Mouse (Mus musculus) forebrain, embryonic 13.5 days (tissue): ENCODE results near the gene Kctd14. TPM values are rescaled to one million over a fixed set of nuclear protein-coding genes. Genes with fewer than 3 reads are reported as not detected.
"Not testable (repeated sequence)": the region's sequence is repeated elsewhere in the genome, so short reads cannot be mapped to it uniquely, and the experiment has no call there.

Experiments used
- ATAC-seq: fragments of 200-750 bp; cut with Nextera tagmentation; 2 replicates; pipeline ENCODE4 v1.8.0; 2017
- H3K27ac ChIP-seq: fragments of 300-500 bp; sonication (generic); 2 replicates; pipeline ENCODE4 v1.5.1; 2015; ENCODE audit warnings: inconsistent platforms, mild to moderate bottlenecking, moderate library complexity
- H3K27me3 ChIP-seq: fragments of 300-500 bp; sonication (generic); 2 replicates; pipeline ENCODE4 v1.6.1; 2015; ENCODE audit warnings: mild to moderate bottlenecking, inconsistent platforms
- H3K36me3 ChIP-seq: fragments of 300-500 bp; sonication (generic); 2 replicates; pipeline ENCODE4 v1.6.1; 2015; ENCODE audit warnings: mild to moderate bottlenecking, inconsistent platforms; ENCODE audit not compliant: poor library complexity, severe bottlenecking
- H3K4me1 ChIP-seq: fragments of 300-500 bp; sonication (generic); 2 replicates; pipeline ENCODE4 v1.6.1; 2015; ENCODE audit warnings: inconsistent platforms
- H3K4me2 ChIP-seq: fragments of 300-500 bp; sonication (generic); 2 replicates; pipeline ENCODE4 v1.6.1; 2015; ENCODE audit warnings: inconsistent platforms, mild to moderate bottlenecking, moderate library complexity
- H3K4me3 ChIP-seq: fragments of 300-500 bp; sonication (generic); 2 replicates; pipeline ENCODE4 v1.5.1; 2015; ENCODE audit warnings: mild to moderate bottlenecking, inconsistent platforms
- H3K9ac ChIP-seq: fragments of 300-500 bp; sonication (generic); 2 replicates; pipeline ENCODE4 v1.6.1; 2015; ENCODE audit warnings: mild to moderate bottlenecking, inconsistent platforms
- H3K9me3 ChIP-seq: fragments of 300-500 bp; sonication (generic); replicated peaks from 2 replicates; pipeline ENCODE4 v1.6.1; 2016; ENCODE audit warnings: inconsistent platforms
- WGBS: fragments of 180-500 bp; shearing (Covaris S2); methylation state at CpG from one replicate; pipeline ENCODE4 v1.1.7; 2015; 5-methylcytosine and 5-hydroxymethylcytosine counted together
- polyA plus RNA-seq: library from polyadenylated mRNA; unstranded; fragments of >200 nt; fragmentation: Nextera tagmentation; extraction: Ambion mirVana; gene quantifications from 2 replicates; pipeline ENCODE4 v1.2.1, GENCODE M21; 2015

Kctd14 gene
- polyA plus RNA-seq, 1 experiment from 2014 or later = 2.4 TPM

- H3K4me2 ChIP-seq = no peak overlapping the region
- 86% methylated on average over 8 of the region's 8 CpGs for WGBS
- H3K27ac ChIP-seq = no peak overlapping the region
- H3K9me3 ChIP-seq = no peaks in the 10 kb centered on the region
- H3K27me3 ChIP-seq = no peaks in the 10 kb centered on the region
- no peak overlapping the region for H3K4me3 ChIP-seq
- no peak for ATAC-seq
- peaks cover 14% of the 10 kb centered on the region for H3K4me1 ChIP-seq
- H3K36me3 ChIP-seq = no peaks in the 10 kb centered on the region
- H3K9ac ChIP-seq = no peak overlapping the region
Measured at GRCm38 (mm10) chr7:97420958-97421651, 30.0 kb upstream of the Kctd14 start.

- Histone ChIP-seq H3K27me3 (no peaks in the 10 kb centered on the region), H3K9ac (no peak overlapping the region), H3K9me3 (no peaks in the 10 kb centered on the region), H3K4me3 (no peak overlapping the region), H3K4me2 (no peak overlapping the region), H3K27ac (no peak overlapping the region), H3K36me3 (no peaks in the 10 kb centered on the region), H3K4me1 (peaks cover 10% of the 10 kb centered on the region; the same call in 1 of the 2 replicates)
- WGBS = 64% methylated on average over 5 of the region's 5 CpGs
- ATAC-seq = no peak
Measured at GRCm38 (mm10) chr7:97423754-97424153, 27.4 kb upstream of the Kctd14 start.

GRCm38 (mm10) chr7:97424621-97425245, 26.4 kb upstream of the Kctd14 start:
- Histone ChIP-seq H3K4me1 (peaks cover 18% of the 10 kb centered on the region), H3K36me3 (no peaks in the 10 kb centered on the region), H3K4me2 (no peak overlapping the region), H3K4me3 (no peak overlapping the region), H3K9me3 (no peaks in the 10 kb centered on the region), H3K27ac (peak overlapping the region; percentile 54; the same call in 1 of the 2 replicates), H3K27me3 (no peaks in the 10 kb centered on the region), H3K9ac (0 out of 2 replicates have a peak overlapping the region, but pooled peaks have one; percentile 40)
- WGBS = 8% methylated on average over 12 of the region's 12 CpGs
- peak; percentile 87 for ATAC-seq

- Histone ChIP-seq H3K27me3 (no peaks in the 10 kb centered on the region), H3K4me3 (no peak overlapping the region), H3K9me3 (no peaks in the 10 kb centered on the region), H3K27ac (peak overlapping the region; percentile 19; the same call in 1 of the 2 replicates), H3K9ac (no peak overlapping the region), H3K4me1 (peaks cover 28% of the 10 kb centered on the region), H3K36me3 (no peaks in the 10 kb centered on the region), H3K4me2 (no peak overlapping the region)
- no peak for ATAC-seq
- 78% methylated on average over 6 of the region's 6 CpGs for WGBS
Measured at GRCm38 (mm10) chr7:97426566-97426965, 24.6 kb upstream of the Kctd14 start.

- Histone ChIP-seq H3K9ac (no peak overlapping the region), H3K36me3 (no peaks in the 10 kb centered on the region), H3K4me2 (no peak overlapping the region), H3K4me3 (no peak overlapping the region), H3K4me1 (peaks cover 32% of the 10 kb centered on the region), H3K27me3 (no peaks in the 10 kb centered on the region), H3K9me3 (no peaks in the 10 kb centered on the region), H3K27ac (0 out of 2 replicates have a peak overlapping the region, but pooled peaks have one; percentile 35)
- WGBS = 87% methylated on average over 6 of the region's 6 CpGs
- no peak for ATAC-seq
Measured at GRCm38 (mm10) chr7:97427296-97427695, 23.8 kb upstream of the Kctd14 start.

GRCm38 (mm10) chr7:97427778-97428420, 23.2 kb upstream of the Kctd14 start:
- peaks cover 32% of the 10 kb centered on the region for H3K4me1 ChIP-seq
- no peak overlapping the region for H3K4me3 ChIP-seq
- H3K36me3 ChIP-seq = no peaks in the 10 kb centered on the region
- 82% methylated on average over 5 of the region's 5 CpGs for WGBS
- H3K27ac ChIP-seq = peak overlapping the region; percentile 66; the same call in 1 of the 2 replicates
- H3K27me3 ChIP-seq = no peaks in the 10 kb centered on the region
- no peak overlapping the region for H3K4me2 ChIP-seq
- H3K9ac ChIP-seq = no peak overlapping the region
- no peaks in the 10 kb centered on the region for H3K9me3 ChIP-seq
- ATAC-seq = no peak

GRCm38 (mm10) chr7:97429705-97430104, 21.4 kb upstream of the Kctd14 start:
- H3K4me3 ChIP-seq = no peak overlapping the region
- ATAC-seq = peak; percentile 79
- no peaks in the 10 kb centered on the region for H3K27me3 ChIP-seq
- no peaks in the 10 kb centered on the region for H3K9me3 ChIP-seq
- H3K4me2 ChIP-seq = peak overlapping the region; percentile 15
- H3K4me1 ChIP-seq = peaks cover 40% of the 10 kb centered on the region
- under 1% methylated on average over 5 of the region's 5 CpGs for WGBS
- H3K27ac ChIP-seq = peak overlapping the region; percentile 82
- H3K36me3 ChIP-seq = no peaks in the 10 kb centered on the region
- H3K9ac ChIP-seq = 0 out of 2 replicates have a peak overlapping the region, but pooled peaks have one; percentile 0

- H3K4me3 ChIP-seq, H3K36me3 ChIP-seq, H3K27me3 ChIP-seq, H3K9me3 ChIP-seq, H3K4me2 ChIP-seq, H3K27ac ChIP-seq, H3K9ac ChIP-seq, ATAC-seq: not testable (repeated sequence)
- 79% methylated on average over 3 of the region's 3 CpGs for WGBS
- peaks cover 30% of the 10 kb centered on the region for H3K4me1 ChIP-seq
Measured at GRCm38 (mm10) chr7:97433517-97433916, 17.6 kb upstream of the Kctd14 start.

- H3K9ac ChIP-seq = no peak overlapping the region
- no peaks in the 10 kb centered on the region for H3K36me3 ChIP-seq
- 85% methylated on average over 10 of the region's 10 CpGs for WGBS
- no peaks in the 10 kb centered on the region for H3K27me3 ChIP-seq
- no peak overlapping the region for H3K4me3 ChIP-seq
- no peak for ATAC-seq
- peaks cover 24% of the 10 kb centered on the region for H3K4me1 ChIP-seq
- H3K9me3 ChIP-seq = no peaks in the 10 kb centered on the region
- H3K27ac ChIP-seq = no peak overlapping the region
- no peak overlapping the region for H3K4me2 ChIP-seq
Measured at GRCm38 (mm10) chr7:97434517-97434916, 16.6 kb upstream of the Kctd14 start.

- Histone ChIP-seq H3K4me1 (peaks cover 4% of the 10 kb centered on the region; the same call in 1 of the 2 replicates), H3K27me3 (no peaks in the 10 kb centered on the region), H3K36me3 (no peaks in the 10 kb centered on the region), H3K9ac (no peak overlapping the region), H3K27ac (no peak overlapping the region), H3K4me2 (no peak overlapping the region), H3K4me3 (no peak overlapping the region), H3K9me3 (no peaks in the 10 kb centered on the region)
- ATAC-seq = no peak
Measured at GRCm38 (mm10) chr7:97438986-97439385, 12.1 kb upstream of the Kctd14 start.

- peaks cover 5% of the 10 kb centered on the region for H3K9me3 ChIP-seq
- H3K4me1 ChIP-seq = peaks cover 23% of the 10 kb centered on the region
- peak; percentile 96 for ATAC-seq
- peak overlapping the region; percentile 98 for H3K27ac ChIP-seq
- H3K4me2 ChIP-seq = no peak overlapping the region; the same call in 1 of the 2 replicates
- H3K27me3 ChIP-seq = no peaks in the 10 kb centered on the region
- no peak overlapping the region for H3K4me3 ChIP-seq
- H3K36me3 ChIP-seq = no peaks in the 10 kb centered on the region
- peak overlapping the region; percentile 17; the same call in 1 of the 2 replicates for H3K9ac ChIP-seq
- 20% methylated on average over 6 of the region's 6 CpGs for WGBS
Measured at GRCm38 (mm10) chr7:97446171-97446925, 4.8 kb upstream of the Kctd14 start.
